Mouse (Mus musculus) frontal cortex, adult (tissue): ENCODE data around the gene Olfr807.

Experiments
- ATAC-seq: cut with Nextera tagmentation; 2 replicates; pipeline ENCODE4 v1.9.2; 2017; ENCODE audit warnings: mild to moderate bottlenecking, moderate library complexity, mixed read lengths; ENCODE audit not compliant: low TSS enrichment

Olfr807 gene

GRCm38 (mm10) chr10:129757693-129758092 lies at the start of gene Olfr807:
TSS of gene Olfr807 (minus strand) at chr10:129757793.
- ATAC-seq = no peak

DNA sequence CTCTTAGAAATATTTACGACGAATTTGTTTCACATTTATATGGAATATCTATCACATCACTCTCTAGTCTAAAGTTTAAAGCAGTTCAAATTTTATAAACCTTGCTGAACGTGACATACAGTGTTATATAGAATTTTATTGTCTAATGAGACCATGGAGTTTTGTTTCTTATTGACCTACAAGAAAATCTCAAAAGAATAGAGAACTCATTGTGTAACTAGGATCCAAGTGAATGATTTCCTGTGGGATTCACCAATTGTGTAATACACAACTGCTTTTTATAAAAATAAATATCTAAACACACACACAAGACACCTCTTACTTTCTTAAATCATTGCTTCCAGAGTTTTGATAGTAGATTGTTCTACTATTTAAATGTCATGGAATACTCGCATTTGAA lies 46.7 kb upstream of the Olfr807 start, which contains the start of gene Olfr811:
Gene Olfr811, minus strand, starts transcription at position 101 of the 400 bp plus-strand sequence.
- ATAC-seq = no peak

DNA sequence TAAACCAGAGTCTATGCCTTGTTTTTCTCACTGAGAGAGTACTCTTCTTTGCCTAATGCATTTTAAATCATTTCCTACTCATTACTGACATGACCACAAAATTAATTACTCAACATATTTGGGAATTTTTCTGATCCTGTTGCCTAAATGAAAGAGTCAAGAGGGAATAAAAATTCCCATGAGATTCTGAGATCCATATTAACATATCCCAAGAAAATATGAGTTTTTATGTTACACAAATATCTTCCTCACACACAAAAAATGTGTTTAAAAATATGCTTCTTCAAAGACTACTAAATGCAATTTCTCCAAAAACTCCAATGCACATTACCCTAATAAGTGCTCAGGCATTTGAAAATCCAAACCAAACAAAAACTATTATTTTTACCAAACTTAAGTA lies 37.2 kb upstream of the Olfr807 start, which contains the start of gene Olfr810:
Gene Olfr810, minus strand, starts transcription at position 101 of the 400 bp plus-strand sequence.
- no peak for ATAC-seq

DNA sequence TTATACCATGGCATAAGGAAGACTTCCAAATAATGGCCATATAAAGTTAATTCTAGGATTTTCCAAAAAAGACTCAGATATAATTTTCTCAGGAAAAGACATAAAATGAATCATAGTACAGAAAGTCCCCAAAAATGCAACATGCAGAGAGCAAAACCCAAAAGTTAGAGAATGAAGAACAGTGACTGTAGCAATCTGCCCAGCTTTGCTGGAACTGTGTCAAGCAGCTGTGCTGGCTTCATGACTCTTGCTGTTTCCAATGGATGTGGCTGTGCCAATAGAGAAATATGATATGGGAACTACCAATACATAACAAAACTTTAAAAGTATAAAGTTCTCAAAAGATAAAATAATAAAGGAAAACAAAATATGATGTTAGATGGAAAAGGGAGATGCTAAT lies 20.5 kb upstream of the Olfr807 start:
- ATAC-seq = no peak

DNA sequence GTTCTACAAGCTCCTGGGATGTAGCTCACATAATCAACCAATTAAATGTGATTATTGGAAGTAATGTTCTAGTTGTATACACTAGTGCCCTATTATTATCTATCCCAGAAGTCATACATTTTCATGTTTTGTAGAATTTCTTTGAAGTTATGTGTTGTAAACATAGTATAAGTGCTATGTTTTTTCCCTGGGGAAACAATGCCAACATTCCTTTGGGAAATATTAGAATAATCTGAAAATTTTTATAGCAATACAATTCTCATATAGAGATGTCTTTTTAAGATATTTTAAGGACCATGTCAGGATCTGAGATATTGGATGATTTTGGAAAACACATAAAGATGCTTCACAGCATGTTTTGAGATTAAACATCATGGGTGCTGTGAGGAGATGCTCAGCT lies 16.7 kb upstream of the Olfr807 start, which contains the start of gene Olfr809:
Gene Olfr809, plus strand, starts transcription at position 301 of the 400 bp plus-strand sequence.
- ATAC-seq = no peak

DNA sequence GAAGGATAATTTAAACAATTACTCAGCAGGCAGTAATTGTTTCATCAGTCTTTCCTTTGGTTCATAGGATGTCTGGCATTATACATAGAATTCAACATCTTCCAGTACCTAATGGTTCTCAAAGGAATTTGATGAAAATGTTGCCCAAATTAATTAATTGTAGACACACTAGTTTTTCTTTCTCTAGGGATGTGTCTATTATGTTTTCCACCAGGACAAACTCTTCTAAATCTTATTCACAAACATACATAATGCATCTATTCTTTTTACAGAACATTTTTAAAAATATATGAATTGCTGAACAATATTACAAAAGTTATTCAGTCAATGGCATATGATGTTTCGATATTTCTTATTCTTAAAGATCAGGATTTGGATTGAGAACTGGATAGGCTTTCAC lies 7.6 kb upstream of the Olfr807 start, which contains the start of gene Olfr808:
Gene Olfr808, plus strand, starts transcription at position 301 of the 400 bp plus-strand sequence.
- ATAC-seq = no peak

GRCm38 (mm10) chr10:129741821-129742220 lies 15.8 kb downstream of the Olfr807 start, which contains the start of gene Olfr806:
TSS of gene Olfr806 (minus strand) at chr10:129741921.
- no peak for ATAC-seq

DNA sequence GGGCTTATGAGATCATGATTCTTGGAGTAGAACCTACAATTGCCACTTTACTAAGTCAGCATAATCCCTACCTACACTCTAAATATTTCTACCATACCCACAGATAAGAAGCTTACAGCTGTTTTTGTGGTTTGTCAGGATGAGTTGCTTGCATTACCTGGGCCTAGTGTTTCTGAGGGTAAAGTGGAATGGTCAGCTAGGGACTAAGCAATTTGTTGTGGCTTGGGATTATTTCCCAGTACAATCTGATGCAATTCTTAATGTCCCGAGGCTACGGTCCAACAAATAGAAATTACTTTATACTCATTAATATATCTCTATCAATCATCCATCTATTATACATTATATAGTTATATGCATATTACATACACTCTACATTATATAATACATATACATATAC lies 28.3 kb downstream of the Olfr807 start, which contains the start of gene Olfr805:
Gene Olfr805, minus strand, starts transcription at position 101 of the 400 bp plus-strand sequence.
- ATAC-seq = no peak
